Mouse (Mus musculus) olfactory bulb, adult 2 months (tissue): ENCODE results near the gene Col26a1.

Source experiments
- CTCF ChIP-seq: fragments of 200-500 bp; IDR thresholded peaks from 2 replicates; pipeline ENCODE4 v1.5.1; 2012; ENCODE audit warnings: low read depth, mild to moderate bottlenecking, low read length, moderate library complexity; ENCODE audit not compliant: insufficient read depth
- POLR2A ChIP-seq: fragments of 200-500 bp; IDR thresholded peaks from 2 replicates; pipeline ENCODE4 v1.6.1; 2012; ENCODE audit warnings: mild to moderate bottlenecking, low read depth, low read length, moderate library complexity; ENCODE audit not compliant: insufficient read depth

- TF ChIP-seq CTCF (no peak), POLR2A (no peak)
Observed at GRCm38 (mm10) chr5:136919546-136920301, 36.7 kb upstream of the Col26a1 start.
